Mouse (Mus musculus) liver, embryonic 14.5 days (tissue): ENCODE measurements at regions not wholly inside any gene's neighbourhood (a gene's known extent, or its start where the extent isn't known, plus 50 kb on each side); places are given as distances from the start of the nearest gene placed in this dataset.

Source experiments
- ATAC-seq: fragments of 200-750 bp; cut with Nextera tagmentation; 2 replicates; pipeline ENCODE4 v1.8.0; 2017; ENCODE audit warnings: moderate number of reproducible peaks, mild to moderate bottlenecking, moderate library complexity; ENCODE audit not compliant: insufficient read depth
- DNase-seq, 3 experiments: peaks; one replicate each; pipeline ENCODE4 v3.0.0-alpha.2; 2012 to 2013; ENCODE audit warnings: low read depth in 3 of 3, low spot score in 3 of 3
- H3K27ac ChIP-seq: fragments of 300-500 bp; sonication (generic); 2 replicates; pipeline ENCODE4 v1.5.1; 2014; ENCODE audit warnings: moderate library complexity, mild to moderate bottlenecking, control low read depth, inconsistent platforms
- H3K27me3 ChIP-seq: fragments of 300-500 bp; sonication (generic); 2 replicates; pipeline ENCODE4 v1.6.1; 2014; ENCODE audit warnings: mild to moderate bottlenecking, low read length, moderate library complexity; ENCODE audit not compliant: control insufficient read depth, insufficient read depth
- H3K36me3 ChIP-seq: fragments of 300-500 bp; sonication (generic); replicated peaks from 2 replicates; pipeline ENCODE4 v1.6.1; 2014; ENCODE audit warnings: low read depth; ENCODE audit not compliant: control insufficient read depth, insufficient read depth
- H3K4me1 ChIP-seq, 2 experiments: fragments of 200-500 bp in 1 of 2; fragments of 300-500 bp in 1 of 2; sonication (generic) in 1 of 2; replicated peaks; 2 replicates each; pipeline ENCODE4 v1.6.1; 2012 to 2014; ENCODE audit warnings: antibody characterized with exemption in 1 of 2, inconsistent platforms in 1 of 2, low read length in 1 of 2; ENCODE audit not compliant: control insufficient read depth in 2 of 2, insufficient read depth in 2 of 2
- H3K4me2 ChIP-seq: fragments of 300-500 bp; sonication (generic); 2 replicates; pipeline ENCODE4 v1.6.1; 2014; ENCODE audit warnings: low read depth, mild to moderate bottlenecking, control low read depth, moderate library complexity
- H3K4me3 ChIP-seq, 2 experiments: fragments of 200-500 bp in 1 of 2; fragments of 300-500 bp in 1 of 2; sonication (generic) in 1 of 2; 2 replicates each; pipeline ENCODE4 v1.5.1; 2012 to 2014; ENCODE audit warnings: low read depth in 2 of 2, low read length in 2 of 2, mild to moderate bottlenecking in 2 of 2, control low read depth in 1 of 2, inconsistent platforms in 1 of 2, moderate library complexity in 1 of 2; ENCODE audit not compliant: insufficient read depth in 1 of 2
- H3K9ac ChIP-seq: fragments of 300-500 bp; sonication (generic); replicated peaks from 2 replicates; pipeline ENCODE4 v1.6.1; 2014; ENCODE audit warnings: mild to moderate bottlenecking, control low read depth, moderate library complexity
- H3K9me3 ChIP-seq: fragments of 300-500 bp; sonication (generic); 2 replicates; pipeline ENCODE4 v1.6.1; 2016; ENCODE audit warnings: low read length, mixed read lengths; ENCODE audit not compliant: control insufficient read depth
- CTCF ChIP-seq: IDR thresholded peaks from 2 replicates; pipeline ENCODE4 v1.5.1; 2016; ENCODE audit warnings: antibody characterized with exemption, low read depth, control low read depth
- EP300 ChIP-seq: IDR thresholded peaks from 2 replicates; pipeline ENCODE4 v1.6.1; 2016; ENCODE audit warnings: antibody characterized with exemption, low read depth
- WGBS: fragments of 180-500 bp; shearing (Covaris S2); extraction: QIAGEN DNeasy Blood & Tissue Kit; methylation state at CpG from one replicate; pipeline ENCODE4 v1.1.7; 2014; ENCODE audit not compliant: insufficient replicate concordance; 5-methylcytosine and 5-hydroxymethylcytosine counted together

- no peaks in the 10 kb centered on the region for H3K27me3 ChIP-seq
- no peak overlapping the region for H3K9ac ChIP-seq
- H3K27ac ChIP-seq = no peak overlapping the region
- DNase-seq = no peak
- 73% methylated on average over 8 of the region's 8 CpGs for WGBS
- no peak for TF ChIP-seq EP300
- TF ChIP-seq CTCF = no peak
- H3K4me2 ChIP-seq = no peak overlapping the region
- no peaks in the 10 kb centered on the region for H3K36me3 ChIP-seq
- no peak overlapping the region for H3K4me3 ChIP-seq
- no peaks in the 10 kb centered on the region for H3K4me1 ChIP-seq
- H3K9me3 ChIP-seq = no peaks in the 10 kb centered on the region
- ATAC-seq = no peak
These were observed 342.5 kb upstream of the Pou3f3 start for GRCm38 (mm10) chr1:42353096-42353495.

- Histone ChIP-seq H3K9me3 (no peaks in the 10 kb centered on the region), H3K27ac (no peak overlapping the region), H3K36me3 (no peaks in the 10 kb centered on the region), H3K27me3 (no peaks in the 10 kb centered on the region), H3K9ac (no peak overlapping the region), H3K4me1 (no peaks in the 10 kb centered on the region), H3K4me2 (no peak overlapping the region), H3K4me3 (no peak overlapping the region)
- WGBS = 75% methylated on average over 6 of the region's 6 CpGs
- DNase-seq = no peak
- TF ChIP-seq EP300 (no peak), CTCF (no peak)
- no peak for ATAC-seq
These were observed 341.5 kb upstream of the Pou3f3 start for GRCm38 (mm10) chr1:42354020-42354419.

- no peaks in the 10 kb centered on the region for H3K4me1 ChIP-seq
- H3K9ac ChIP-seq = no peak overlapping the region
- no peak overlapping the region for H3K27ac ChIP-seq
- no peak overlapping the region for H3K4me3 ChIP-seq
- H3K27me3 ChIP-seq = no peaks in the 10 kb centered on the region
- no peaks in the 10 kb centered on the region for H3K36me3 ChIP-seq
- no peaks in the 10 kb centered on the region for H3K9me3 ChIP-seq
- DNase-seq (no peak), ATAC-seq (no peak)
- TF ChIP-seq EP300 = no peak
- TF ChIP-seq CTCF = no peak
- no peak overlapping the region for H3K4me2 ChIP-seq
- 58% methylated on average over 3 of the region's 3 CpGs for WGBS
These were observed 333.1 kb upstream of the Pou3f3 start for GRCm38 (mm10) chr1:42362438-42362837.

GRCm38 (mm10) chr1:42365648-42366324 is 329.8 kb upstream of the Pou3f3 start:
- Histone ChIP-seq H3K36me3 (no peaks in the 10 kb centered on the region), H3K27me3 (no peaks in the 10 kb centered on the region), H3K4me2 (no peak overlapping the region), H3K9me3 (no peaks in the 10 kb centered on the region), H3K9ac (no peak overlapping the region), H3K4me3 (no peak overlapping the region), H3K27ac (no peak overlapping the region), H3K4me1 (no peaks in the 10 kb centered on the region)
- DNase-seq = no peak
- ATAC-seq = no peak
- TF ChIP-seq CTCF (no peak), EP300 (no peak)
- 52% methylated on average over 4 of the region's 4 CpGs for WGBS

GRCm38 (mm10) chr1:42387919-42388684 is 307.5 kb upstream of the Pou3f3 start:
- Histone ChIP-seq H3K36me3 (no peaks in the 10 kb centered on the region), H3K27me3 (no peaks in the 10 kb centered on the region), H3K4me1 (no peaks in the 10 kb centered on the region), H3K9me3 (no peaks in the 10 kb centered on the region), H3K9ac (no peak overlapping the region), H3K27ac (no peak overlapping the region), H3K4me2 (no peak overlapping the region), H3K4me3 (no peak overlapping the region)
- 30% methylated on average over 18 of the region's 18 CpGs for WGBS
- TF ChIP-seq EP300 (no peak), CTCF (no peak)
- ATAC-seq (no peak), DNase-seq (no peak)
